Mouse (Mus musculus) spleen, postnatal 4 days (tissue): ENCODE data around the gene Dhrs13.
A peak's percentile ranks its signal among the peaks of the same experiment; 100 is the strongest.

Experiments
- DNase-seq, 2 experiments: peaks; one replicate each; pipeline ENCODE4 v3.0.0; 2022; ENCODE audit warnings: low spot score in 2 of 2

Gene Dhrs13

GRCm38 (mm10) chr11:78031947-78032808, at the start of gene Dhrs13:
Gene Dhrs13, plus strand, starts transcription at chr11:78032280.
- DNase-seq, result peak; percentile 92 to 96

GRCm38 (mm10) chr11:77982441-77982905, 49.6 kb upstream of the Dhrs13 start, which contains the start of gene Phf12:
Gene Phf12, plus strand, starts transcription at chr11:77982754.
- DNase-seq, result peak; percentile 99

GRCm38 (mm10) chr11:77983191-77983936, 48.7 kb upstream of the Dhrs13 start:
- DNase-seq, result peak; percentile 67 to 85

GRCm38 (mm10) chr11:77983937-77984835, 47.9 kb upstream of the Dhrs13 start:
- peak; percentile 70 to 88 for DNase-seq

- peak; percentile 36 to 71 for DNase-seq
Measured at GRCm38 (mm10) chr11:77984836-77985231, 47.2 kb upstream of the Dhrs13 start.

- no peak for DNase-seq
Measured at GRCm38 (mm10) chr11:77985541-77986065, 46.5 kb upstream of the Dhrs13 start.

GRCm38 (mm10) chr11:77989071-77989690, 42.9 kb upstream of the Dhrs13 start:
- no peak for DNase-seq

- no peak for DNase-seq
Measured at GRCm38 (mm10) chr11:77995556-77995955, 36.5 kb upstream of the Dhrs13 start.

GRCm38 (mm10) chr11:78006446-78006845, 25.6 kb upstream of the Dhrs13 start:
- DNase-seq, result no peak

GRCm38 (mm10) chr11:78019676-78020075, 12.4 kb upstream of the Dhrs13 start:
- DNase-seq, result peak; percentile 69 to 90

- peak; percentile 31 to 82 for DNase-seq
Measured at GRCm38 (mm10) chr11:78023607-78024006, 8.5 kb upstream of the Dhrs13 start.

GRCm38 (mm10) chr11:78029240-78029639, 2.8 kb upstream of the Dhrs13 start:
- peak in 1 of 2 experiments; percentile 63 for DNase-seq

- no peak for DNase-seq
Measured at GRCm38 (mm10) chr11:78030600-78030999, 1.5 kb upstream of the Dhrs13 start.

GRCm38 (mm10) chr11:78031389-78031788, 691 bp upstream of the Dhrs13 start:
- no peak for DNase-seq

- DNase-seq, result no peak
Measured at GRCm38 (mm10) chr11:78032809-78033195, 722 bp downstream of the Dhrs13 start.

- DNase-seq, result peak in 1 of 2 experiments; percentile 64
Measured at GRCm38 (mm10) chr11:78033931-78034617, 2.0 kb downstream of the Dhrs13 start.

GRCm38 (mm10) chr11:78036791-78037190, 4.7 kb downstream of the Dhrs13 start:
- DNase-seq, result no peak

GRCm38 (mm10) chr11:78037831-78038752, 6.0 kb downstream of the Dhrs13 start, which contains the start of gene Flot2:
Gene Flot2, plus strand, starts transcription at chr11:78037931.
- peak; percentile 55 to 85 for DNase-seq

GRCm38 (mm10) chr11:78040878-78041277, 8.8 kb downstream of the Dhrs13 start:
- no peak for DNase-seq
